Mouse (Mus musculus): ENCODE results near the gene Agrn.
"Not testable (repeated sequence)": the region's sequence is repeated elsewhere in the genome, so short reads cannot be mapped to it uniquely, and the experiment has no call there.

The Agrn gene

GRCm38 (mm10) chr4:156154771-156155170 lies 42.5 kb downstream of the Agrn start:
- DNase-seq (ENCODE audit: low read depth, low spot score): no peak

- DNase-seq (ENCODE audit: low read depth, low spot score): not testable (repeated sequence)
Observed at GRCm38 (mm10) chr4:156150887-156151286, 46.4 kb downstream of the Agrn start.

- DNase-seq (ENCODE audit: low read depth, low spot score): no peak
Observed at GRCm38 (mm10) chr4:156136285-156137100, 60.8 kb downstream of the Agrn start.

GRCm38 (mm10) chr4:156135801-156136200 lies 61.5 kb downstream of the Agrn start:
- DNase-seq (ENCODE audit: low read depth, low spot score): no peak

- no peak for DNase-seq (ENCODE audit: low read depth, low spot score)
Observed at GRCm38 (mm10) chr4:156135112-156135511, 62.2 kb downstream of the Agrn start.

- DNase-seq (ENCODE audit: low read depth, low spot score): no peak
Observed at GRCm38 (mm10) chr4:156133943-156134605, 63.2 kb downstream of the Agrn start.

- DNase-seq (ENCODE audit: low read depth, low spot score): no peak
Observed at GRCm38 (mm10) chr4:156133334-156133733, 64.0 kb downstream of the Agrn start.

GRCm38 (mm10) chr4:156130940-156131339 lies 66.3 kb downstream of the Agrn start:
- no peak for DNase-seq (ENCODE audit: low read depth, low spot score)

GRCm38 (mm10) chr4:156130436-156130835 lies 66.9 kb downstream of the Agrn start, which contains the start of gene Rnf223:
Gene Rnf223, plus strand, starts transcription at chr4:156130513.
- no peak for DNase-seq (ENCODE audit: low read depth, low spot score)

GRCm38 (mm10) chr4:156128746-156129145 lies 68.5 kb downstream of the Agrn start:
- no peak for DNase-seq (ENCODE audit: low read depth, low spot score)

GRCm38 (mm10) chr4:156126841-156127240 lies 70.4 kb downstream of the Agrn start:
- no peak for DNase-seq (ENCODE audit: low read depth, low spot score)

- DNase-seq (ENCODE audit: low read depth, low spot score): no peak
Observed at GRCm38 (mm10) chr4:156125393-156125792, 71.9 kb downstream of the Agrn start.

- no peak for DNase-seq (ENCODE audit: low read depth, low spot score)
Observed at GRCm38 (mm10) chr4:156124077-156124476, 73.2 kb downstream of the Agrn start.
